Mouse (Mus musculus): ENCODE results near the gene Gm9049.
"Not testable (repeated sequence)": the region's sequence is repeated elsewhere in the genome, so short reads cannot be mapped to it uniquely, and the experiment has no call there.

The Gm9049 gene

DNA sequence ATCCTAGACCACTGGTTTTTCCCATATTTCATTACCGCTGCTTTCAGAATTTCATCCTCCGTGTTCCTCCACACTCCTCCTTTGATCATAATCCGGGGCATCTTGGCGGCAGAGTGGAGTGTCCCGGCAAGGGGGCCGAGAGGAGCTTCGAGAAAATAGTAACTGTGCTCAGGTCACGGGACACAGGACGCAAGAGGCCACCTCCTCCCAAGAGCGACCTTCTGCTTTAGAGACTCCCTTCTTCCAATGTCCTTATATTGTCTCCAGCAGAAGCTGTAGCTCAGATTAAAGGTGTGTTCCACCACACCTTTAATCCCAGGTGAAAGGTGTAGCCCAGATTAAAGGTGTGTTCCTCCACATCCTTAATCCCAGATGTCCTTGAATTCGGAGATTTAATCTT is at the start of gene Gm9049:
Gene Gm9049, minus strand, starts transcription at position 101 of the 400 bp plus-strand sequence.
- not testable (repeated sequence) for DNase-seq (ENCODE audit: low spot score in 2 of 2)

DNA sequence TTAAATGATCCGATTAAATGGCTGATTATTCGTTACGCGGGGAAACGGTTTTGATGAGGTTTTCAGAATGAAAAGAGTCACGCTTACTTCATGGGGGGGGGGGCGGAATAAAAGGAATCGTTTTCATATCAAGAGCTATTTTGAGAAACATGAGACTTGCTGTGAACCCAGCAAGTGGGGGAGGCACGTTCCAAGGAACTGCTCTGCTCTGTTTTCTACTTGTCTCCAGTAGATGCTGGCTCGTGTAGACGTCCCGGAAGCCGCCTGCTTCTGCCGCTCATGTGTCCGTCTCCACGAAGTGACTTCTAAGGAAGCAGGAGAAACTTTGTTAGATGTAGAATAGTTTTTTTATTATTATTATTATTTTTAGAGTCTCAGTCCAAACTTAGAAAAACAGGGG is 46.0 kb upstream of the Gm9049 start:
- DNase-seq (ENCODE audit: low spot score in 2 of 2): no peak

DNA sequence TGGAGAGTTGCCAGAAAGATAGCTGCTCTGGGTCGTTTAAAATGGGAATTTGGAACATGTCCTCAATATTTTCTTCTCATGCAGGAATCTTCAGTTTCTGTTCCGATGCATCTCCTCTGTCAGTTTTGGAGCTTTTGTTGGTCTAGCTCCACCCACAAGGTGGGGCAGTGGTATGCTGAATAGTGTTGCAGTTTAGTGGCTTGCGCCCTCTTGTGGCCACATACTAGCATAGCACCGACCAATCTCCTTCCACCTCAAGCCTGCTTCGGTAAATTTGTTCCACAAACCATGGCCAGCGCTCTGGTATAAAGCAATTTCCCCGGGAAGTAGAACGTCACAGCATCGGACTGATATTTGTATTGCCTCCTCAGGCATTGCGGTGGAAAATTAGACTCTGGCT is 16.5 kb upstream of the Gm9049 start:
- peak; percentile 56 to 62 for DNase-seq (ENCODE audit: low spot score in 2 of 2)

DNA sequence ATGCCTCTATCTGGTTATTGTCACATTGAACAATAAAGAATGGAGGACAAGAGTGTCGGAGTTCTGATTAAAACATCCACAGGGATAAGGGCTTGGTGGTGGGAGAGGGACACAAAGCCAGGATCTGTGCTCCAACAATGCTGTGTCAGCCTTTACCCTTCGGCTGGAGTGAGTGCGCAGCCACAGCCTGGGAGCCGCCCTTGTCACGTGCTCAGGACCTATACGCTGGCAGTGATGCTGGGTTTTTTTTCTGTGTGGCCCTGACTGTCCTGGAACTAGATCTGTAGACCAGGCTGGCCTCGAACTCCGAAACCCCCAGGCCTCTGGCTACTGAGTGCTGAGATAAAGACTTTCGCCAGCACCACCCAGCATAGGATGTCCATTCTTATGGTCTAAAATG is 15.6 kb upstream of the Gm9049 start:
- DNase-seq (ENCODE audit: low spot score in 2 of 2): no peak

DNA sequence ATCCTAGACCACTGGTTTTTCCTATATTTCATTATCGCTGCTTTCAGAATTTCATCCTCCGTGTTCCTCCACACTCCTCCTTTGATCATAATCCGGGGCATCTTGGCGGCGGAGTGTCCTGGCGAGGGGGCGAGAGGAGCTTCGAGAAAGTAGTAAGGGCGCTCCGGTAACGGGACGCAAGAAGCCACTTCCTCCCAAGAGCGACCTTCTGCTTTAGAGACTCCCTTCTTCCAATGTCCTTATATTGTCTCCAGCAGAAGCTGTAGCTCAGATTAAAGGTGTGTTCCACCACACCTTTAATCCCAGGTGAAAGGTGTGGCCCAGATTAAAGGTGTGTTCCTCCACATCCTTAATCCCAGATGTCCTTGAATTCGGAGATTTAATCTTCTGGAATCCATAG is 5.3 kb downstream of the Gm9049 start, which contains the start of gene Gm9048:
Gene Gm9048, minus strand, starts transcription at position 101 of the 400 bp plus-strand sequence.
- not testable (repeated sequence) for DNase-seq (ENCODE audit: low spot score in 2 of 2)

DNA sequence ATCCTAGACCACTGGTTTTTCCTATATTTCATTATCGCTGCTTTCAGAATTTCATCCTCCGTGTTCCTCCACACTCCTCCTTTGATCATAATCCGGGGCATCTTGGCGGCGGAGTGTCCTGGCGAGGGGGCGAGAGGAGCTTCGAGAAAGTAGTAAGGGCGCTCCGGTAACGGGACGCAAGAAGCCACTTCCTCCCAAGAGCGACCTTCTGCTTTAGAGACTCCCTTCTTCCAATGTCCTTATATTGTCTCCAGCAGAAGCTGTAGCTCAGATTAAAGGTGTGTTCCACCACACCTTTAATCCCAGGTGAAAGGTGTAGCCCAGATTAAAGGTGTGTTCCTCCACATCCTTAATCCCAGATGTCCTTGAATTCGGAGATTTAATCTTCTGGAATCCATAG is 10.8 kb downstream of the Gm9049 start, which contains the start of gene Gm9046:
Gene Gm9046, minus strand, starts transcription at position 101 of the 400 bp plus-strand sequence.
- DNase-seq (ENCODE audit: low spot score in 2 of 2): not testable (repeated sequence)

DNA sequence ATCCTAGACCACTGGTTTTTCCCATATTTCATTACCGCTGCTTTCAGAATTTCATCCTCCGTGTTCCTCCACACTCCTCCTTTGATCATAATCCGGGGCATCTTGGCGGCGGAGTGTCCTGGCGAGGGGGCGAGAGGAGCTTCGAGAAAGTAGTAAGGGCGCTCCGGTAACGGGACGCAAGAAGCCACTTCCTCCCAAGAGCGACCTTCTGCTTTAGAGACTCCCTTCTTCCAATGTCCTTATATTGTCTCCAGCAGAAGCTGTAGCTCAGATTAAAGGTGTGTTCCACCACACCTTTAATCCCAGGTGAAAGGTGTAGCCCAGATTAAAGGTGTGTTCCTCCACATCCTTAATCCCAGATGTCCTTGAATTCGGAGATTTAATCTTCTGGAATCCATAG is 16.2 kb downstream of the Gm9049 start, which contains the start of gene Gm9045:
Gene Gm9045, minus strand, starts transcription at position 101 of the 400 bp plus-strand sequence.
- DNase-seq (ENCODE audit: low spot score in 2 of 2): not testable (repeated sequence)

DNA sequence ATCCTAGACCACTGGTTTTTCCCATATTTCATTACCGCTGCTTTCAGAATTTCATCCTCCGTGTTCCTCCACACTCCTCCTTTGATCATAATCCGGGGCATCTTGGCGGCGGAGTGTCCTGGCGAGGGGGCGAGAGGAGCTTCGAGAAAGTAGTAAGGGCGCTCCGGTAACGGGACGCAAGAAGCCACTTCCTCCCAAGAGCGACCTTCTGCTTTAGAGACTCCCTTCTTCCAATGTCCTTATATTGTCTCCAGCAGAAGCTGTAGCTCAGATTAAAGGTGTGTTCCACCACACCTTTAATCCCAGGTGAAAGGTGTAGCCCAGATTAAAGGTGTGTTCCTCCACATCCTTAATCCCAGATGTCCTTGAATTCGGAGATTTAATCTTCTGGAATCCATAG is 21.6 kb downstream of the Gm9049 start, which contains the start of gene Gm9044:
Gene Gm9044, minus strand, starts transcription at position 101 of the 400 bp plus-strand sequence.
- DNase-seq (ENCODE audit: low spot score in 2 of 2): not testable (repeated sequence)

DNA sequence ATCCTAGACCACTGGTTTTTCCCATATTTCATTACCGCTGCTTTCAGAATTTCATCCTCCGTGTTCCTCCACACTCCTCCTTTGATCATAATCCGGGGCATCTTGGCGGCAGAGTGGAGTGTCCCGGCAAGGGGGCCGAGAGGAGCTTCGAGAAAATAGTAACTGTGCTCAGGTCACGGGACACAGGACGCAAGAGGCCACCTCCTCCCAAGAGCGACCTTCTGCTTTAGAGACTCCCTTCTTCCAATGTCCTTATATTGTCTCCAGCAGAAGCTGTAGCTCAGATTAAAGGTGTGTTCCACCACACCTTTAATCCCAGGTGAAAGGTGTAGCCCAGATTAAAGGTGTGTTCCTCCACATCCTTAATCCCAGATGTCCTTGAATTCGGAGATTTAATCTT is 27.0 kb downstream of the Gm9049 start, which contains the start of gene Gm9040:
Gene Gm9040, minus strand, starts transcription at position 101 of the 400 bp plus-strand sequence.
- not testable (repeated sequence) for DNase-seq (ENCODE audit: low spot score in 2 of 2)

DNA sequence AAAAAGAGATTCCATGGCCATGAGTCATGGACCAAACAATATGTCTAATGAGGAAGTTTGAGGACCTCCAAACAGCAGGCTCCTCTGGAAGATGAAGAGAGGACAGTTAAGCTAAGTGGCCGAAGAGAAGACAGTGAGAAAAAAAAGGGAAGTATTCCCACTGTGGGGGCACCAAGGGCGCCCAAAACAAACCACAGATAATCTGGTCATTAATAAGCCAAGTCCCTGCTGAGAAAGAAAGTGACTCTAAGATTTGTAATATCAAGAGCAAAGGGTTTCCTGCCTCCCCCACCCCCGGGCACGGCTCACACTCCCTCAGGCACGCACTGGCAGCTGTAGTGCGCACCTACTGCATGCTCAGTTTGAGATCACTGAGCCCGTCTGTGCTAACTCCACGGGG is 34.9 kb downstream of the Gm9049 start:
- DNase-seq (ENCODE audit: low spot score in 2 of 2): no peak

DNA sequence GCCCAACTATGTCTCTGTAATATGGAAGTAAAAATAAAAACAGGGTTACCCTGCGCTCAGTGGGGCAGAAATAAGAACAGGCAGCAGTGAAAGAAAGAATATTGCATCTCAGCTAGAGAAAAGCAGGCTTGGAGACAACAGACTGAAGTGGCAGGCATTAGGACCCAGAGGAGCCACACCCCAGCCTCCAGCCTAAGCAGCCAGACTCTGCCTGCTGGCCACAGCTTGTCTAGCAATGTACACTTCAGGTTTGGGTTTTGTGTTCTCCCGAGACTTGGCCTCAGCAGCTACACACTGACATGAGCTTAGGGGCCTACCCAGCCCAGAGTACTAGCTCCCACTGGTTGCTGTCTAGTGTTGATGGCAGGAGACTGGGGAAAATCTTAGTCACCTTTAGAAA is 51.8 kb downstream of the Gm9049 start:
- not testable (repeated sequence) for DNase-seq (ENCODE audit: low spot score in 2 of 2)
